Mouse (Mus musculus): ENCODE data around the gene Pbx1.
"Not testable (repeated sequence)": the region's sequence is repeated elsewhere in the genome, so short reads cannot be mapped to it uniquely, and the experiment has no call there.

Gene Pbx1

DNA sequence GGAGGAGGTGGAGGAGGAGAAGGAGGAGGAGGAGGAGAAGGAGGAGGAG lies at the start of gene Pbx1:
Gene Pbx1, minus strand, starts transcription at position 39 of the 49 bp plus-strand sequence.
- DNase-seq: not testable (repeated sequence)

DNA sequence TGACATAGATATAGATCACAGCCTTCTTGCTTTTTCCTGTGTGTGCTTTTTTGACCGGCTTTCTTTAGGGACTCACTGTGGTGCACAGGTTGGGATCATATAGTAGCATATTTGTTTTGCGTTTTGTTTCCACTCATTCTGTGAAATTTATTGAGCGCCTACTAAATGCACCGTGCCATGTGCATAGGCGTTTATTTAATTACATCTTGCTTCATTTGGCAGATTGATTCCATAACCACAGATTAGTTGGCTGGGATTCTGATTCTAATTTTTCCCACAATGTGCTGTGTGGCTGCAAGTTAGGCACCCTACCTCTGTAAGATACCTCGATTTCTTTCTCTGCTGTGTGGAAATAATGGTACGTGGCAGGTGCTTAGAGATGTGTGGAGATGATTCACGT lies 47.6 kb upstream of the Pbx1 start:
- no peak for DNase-seq

DNA sequence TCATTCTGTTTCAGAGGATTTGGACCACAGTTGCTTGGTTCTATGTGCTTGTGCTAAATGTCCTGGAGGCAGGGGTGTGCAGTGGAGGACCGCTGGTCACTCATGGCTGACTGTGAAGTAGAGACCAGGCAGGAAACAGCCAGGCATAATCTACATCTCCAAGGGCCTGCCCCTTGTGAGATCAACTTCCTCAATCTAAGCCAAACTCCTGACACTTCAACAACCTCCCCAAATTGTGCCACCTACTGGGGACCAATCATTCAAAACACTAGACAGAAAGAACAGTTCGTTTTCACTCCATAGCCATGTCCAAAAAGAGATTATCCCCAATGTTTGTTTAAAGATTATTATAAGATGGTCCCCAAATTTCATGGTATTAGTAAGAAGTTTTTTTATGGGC lies 46.8 kb upstream of the Pbx1 start:
- DNase-seq: no peak

DNA sequence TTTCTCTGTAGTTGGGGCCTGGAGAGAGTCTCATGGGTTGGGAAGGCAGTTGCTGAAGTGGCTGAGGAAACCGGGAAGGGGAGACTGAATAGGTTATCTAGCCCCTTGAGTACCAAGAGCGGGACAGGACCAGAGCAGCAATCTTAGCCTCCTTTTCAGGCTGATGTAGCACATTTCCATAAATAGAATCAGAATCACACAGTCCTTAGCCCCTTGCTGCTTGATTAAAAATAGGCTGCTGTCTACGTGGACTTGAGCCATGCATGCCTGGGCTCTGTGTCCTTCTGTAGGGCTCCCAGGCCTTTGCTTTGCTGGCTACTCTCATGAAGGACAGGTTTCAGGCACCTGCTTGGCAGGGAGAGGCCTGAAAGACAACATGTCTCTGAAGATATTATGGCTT lies 44.8 kb upstream of the Pbx1 start:
- no peak for DNase-seq

DNA sequence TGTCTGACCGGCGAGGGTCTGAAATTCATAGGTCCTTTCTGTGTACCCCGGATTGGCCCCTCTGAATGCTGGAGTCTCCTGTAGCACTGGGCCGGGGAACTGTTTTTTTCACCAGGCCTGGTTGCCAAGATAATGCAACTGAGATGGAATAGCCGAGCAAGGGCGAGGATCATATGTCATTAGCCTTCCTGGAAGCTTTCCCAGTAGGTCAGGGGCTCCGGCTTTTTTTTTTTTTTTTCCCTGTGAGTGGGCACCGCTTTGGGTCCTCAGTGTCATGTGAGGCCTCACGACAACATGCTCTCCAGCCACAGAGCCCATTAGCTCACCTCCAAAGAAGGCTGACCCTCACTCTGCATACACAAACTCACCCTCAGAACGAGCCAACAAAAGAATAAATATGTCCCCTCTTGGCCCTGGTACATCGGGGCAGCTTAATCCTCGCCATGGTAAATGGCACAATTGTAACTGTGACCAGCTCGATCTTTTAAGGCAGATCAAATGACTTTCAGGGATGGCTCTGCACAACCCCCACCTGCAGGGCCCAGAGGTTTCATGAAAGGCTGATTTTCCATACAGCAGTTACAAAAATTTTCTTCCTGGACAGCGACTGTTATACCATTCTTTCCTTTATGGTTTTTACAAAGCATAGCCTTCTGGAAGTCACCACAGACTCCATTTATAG lies 44.3 kb upstream of the Pbx1 start:
- DNase-seq: no peak

DNA sequence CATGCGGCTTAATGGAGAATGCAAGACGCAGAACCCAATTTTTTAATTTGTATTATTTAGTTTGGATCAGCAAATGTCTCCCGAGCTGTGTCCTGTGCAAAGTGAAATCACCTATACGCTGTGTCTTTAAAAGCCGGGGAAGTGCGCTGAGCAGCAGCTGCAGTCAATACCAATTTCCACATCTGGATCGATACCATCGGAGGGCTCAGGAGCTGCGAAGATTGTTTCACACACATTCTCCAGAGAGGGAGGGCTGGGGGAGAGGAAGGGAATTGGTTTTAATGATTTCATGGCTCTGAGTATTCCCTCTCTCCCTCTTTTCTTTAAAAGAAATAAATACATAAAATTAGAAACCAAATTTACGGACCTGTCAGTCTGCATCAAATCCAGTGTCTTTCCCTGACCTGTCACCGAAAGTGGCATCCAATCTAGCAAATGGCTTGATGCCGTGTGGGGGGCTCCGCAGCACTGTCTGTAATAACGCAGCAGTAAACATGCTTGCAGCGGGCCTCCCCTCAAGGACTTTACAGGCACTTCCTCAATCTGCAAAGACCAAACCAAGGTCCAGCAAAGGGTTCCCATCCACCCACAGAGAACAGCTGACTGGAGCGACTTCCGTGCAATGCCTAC lies 43.6 kb upstream of the Pbx1 start:
- no peak for DNase-seq

DNA sequence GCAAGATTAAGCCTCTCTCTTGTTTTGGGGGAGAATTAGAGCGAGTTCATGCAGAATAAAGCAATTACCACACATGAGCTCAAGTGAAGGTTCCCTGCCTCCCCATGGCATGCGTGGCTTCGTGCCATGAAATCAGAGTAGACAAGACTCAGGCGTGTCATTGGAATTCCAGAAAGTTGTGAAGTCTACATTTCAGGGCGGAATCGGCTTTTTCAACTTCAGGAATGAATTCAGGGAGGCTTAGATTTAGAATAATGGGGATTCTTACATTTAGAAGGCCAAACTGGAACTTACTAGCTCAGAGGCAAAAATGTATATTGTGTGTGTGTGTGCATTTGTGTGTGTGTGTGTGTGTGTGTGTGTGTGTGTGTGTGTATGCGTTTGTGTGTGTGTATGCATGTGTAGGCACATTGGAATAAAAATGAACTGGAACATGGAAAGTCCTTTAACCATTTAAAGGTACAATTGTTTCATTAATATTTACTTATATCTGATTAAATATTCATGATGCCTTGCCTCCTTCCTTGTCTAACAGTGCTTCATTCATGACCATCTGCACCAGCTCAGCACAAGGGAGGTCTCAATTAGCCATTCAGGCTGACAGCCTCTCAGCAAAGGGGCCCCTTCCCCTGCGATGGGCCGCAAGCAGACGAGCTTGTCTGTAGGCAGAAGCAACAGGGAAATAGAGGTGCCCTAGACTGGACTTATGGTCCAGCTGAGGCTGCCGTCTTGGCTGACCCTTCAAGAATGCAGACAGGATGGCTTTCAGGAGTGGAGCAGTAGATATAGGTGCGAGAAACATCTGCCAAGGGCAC lies 41.4 kb upstream of the Pbx1 start:
- DNase-seq: no peak

DNA sequence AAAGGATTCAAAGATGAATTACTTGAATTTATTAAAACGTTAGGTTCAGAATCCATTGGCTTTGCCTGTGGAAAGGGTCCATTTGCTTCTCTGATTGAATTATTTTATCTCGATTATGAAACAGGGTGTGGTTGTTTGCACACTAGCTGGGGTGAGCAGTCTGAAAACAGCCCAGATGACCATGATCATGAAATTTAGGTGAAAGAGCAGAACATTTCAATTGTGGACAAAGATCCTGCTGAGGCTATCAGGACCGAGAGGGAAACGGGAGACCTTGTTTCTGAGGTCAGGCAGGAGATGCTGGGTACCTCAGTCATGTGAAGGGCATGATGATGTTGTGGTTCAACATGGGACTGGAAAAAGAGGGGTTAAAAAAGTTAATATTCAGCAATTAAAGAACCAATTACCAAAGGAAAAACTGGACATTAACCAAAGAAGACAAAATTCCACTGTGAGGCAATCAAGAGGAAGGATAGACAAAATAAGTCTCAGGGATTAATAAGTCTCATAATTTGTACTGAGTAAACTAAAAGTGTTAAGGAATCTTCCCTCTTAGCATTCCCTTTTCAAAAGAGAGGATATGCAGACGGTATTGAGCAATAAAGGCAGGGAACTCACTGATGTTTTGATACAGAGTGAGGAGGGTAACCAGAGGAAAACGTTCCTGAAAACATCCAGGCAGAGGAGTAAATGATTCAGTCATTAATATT lies 40.6 kb upstream of the Pbx1 start:
- peak; percentile 25 for DNase-seq

DNA sequence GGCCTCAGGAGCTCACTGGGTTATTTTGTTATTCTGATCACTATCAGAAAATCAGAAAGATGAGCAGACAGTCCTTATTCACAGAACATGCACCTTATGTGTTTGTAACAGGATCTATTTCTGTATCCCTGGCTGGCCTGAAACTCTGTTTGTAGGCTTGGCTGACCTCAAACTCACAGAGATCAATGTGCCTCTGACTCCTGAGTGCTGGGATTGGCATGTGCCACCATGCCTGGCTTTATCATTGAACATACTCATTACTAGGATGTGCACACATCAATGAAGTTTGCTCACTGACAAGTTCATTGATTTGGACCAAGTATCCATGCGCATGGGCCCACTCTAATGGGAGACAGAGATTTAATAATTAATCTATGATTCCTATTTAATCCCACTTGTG lies 27.4 kb upstream of the Pbx1 start:
- DNase-seq: no peak

DNA sequence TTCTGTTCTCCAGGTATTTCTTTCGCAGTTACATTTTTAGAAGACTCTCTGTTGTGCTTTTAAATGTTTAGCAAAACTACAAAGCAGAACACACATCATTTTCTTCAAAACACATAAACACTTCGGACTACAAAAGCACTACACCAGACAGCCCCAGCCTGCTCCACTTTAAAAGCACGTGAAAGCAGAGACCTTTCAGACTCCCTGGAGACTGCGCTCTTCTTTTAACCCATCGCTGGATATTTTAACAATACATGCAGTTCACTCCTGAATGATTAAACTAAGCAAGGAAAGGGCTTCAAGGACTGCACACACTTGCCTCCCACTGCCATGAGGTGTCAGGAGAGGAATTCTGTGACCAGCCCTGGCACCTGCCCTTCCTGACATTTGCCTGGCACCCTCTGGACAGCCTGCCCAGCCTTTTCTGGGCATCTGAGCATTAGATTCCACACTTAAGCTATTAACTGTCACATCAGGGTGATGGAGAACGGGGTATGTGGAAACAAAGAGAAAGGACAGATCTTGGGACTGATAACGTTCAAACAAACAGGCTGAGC lies 25.2 kb upstream of the Pbx1 start:
- no peak for DNase-seq

DNA sequence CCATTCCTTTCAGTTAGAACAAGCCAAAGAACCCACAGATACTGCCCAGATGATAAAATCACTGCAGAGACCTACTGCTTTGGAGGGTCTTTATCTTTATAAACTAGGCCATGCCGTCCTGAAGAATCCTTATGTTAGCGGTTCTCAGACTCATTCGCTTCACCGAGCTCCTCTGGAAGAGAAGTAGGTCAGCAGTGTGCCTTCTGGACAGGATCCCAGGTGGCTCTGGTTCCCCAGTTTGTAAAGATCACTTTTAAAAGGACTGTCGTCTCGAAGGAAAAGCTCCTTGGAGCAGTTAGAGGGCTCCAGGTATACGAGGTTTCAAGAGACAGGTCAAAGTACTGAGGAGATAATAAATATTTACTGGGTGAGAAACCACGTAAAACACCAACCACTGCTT lies 23.1 kb upstream of the Pbx1 start:
- no peak for DNase-seq

DNA sequence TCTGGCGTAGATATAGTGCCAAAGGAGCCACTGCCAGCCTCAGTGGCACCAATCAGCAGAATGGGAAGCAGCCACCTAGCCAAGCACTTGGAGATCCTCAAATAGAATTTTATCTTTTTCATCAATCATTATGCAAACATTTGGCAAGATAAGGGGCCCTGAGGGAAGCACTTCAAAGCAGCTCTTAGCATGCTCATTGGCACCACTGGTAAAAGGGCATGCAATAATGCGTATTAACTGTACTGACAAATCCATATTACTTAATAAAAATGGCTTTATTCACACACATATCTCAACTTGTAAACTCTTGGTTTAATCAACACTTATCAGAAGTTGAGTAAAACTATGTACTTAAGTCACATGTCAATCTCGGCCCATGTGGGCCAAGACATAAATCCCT lies 1.6 kb upstream of the Pbx1 start:
- DNase-seq: no peak

DNA sequence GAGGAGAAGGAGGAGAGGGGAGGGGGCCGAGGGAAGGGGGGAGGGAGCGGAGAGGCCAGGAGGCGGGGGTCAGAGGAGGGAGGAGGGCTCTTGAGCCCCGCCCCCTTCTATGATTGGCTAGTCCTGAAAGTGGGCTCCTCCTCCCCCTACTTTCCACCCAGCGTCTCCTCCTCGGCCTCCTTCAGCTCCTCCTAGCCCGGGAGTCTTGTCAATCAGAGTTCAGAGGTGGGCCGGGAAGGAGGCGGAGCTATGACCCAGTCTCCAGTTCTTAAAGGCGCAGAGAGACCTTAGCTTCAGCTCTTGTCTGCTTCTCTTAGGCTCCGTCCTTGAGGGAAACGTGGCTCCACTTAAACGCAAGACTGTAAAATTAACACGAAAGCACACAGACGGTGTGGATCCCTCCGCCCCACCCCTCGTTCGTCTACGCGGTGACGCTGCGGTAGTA lies 233 bp upstream of the Pbx1 start:
- peak; percentile 99 for DNase-seq

DNA sequence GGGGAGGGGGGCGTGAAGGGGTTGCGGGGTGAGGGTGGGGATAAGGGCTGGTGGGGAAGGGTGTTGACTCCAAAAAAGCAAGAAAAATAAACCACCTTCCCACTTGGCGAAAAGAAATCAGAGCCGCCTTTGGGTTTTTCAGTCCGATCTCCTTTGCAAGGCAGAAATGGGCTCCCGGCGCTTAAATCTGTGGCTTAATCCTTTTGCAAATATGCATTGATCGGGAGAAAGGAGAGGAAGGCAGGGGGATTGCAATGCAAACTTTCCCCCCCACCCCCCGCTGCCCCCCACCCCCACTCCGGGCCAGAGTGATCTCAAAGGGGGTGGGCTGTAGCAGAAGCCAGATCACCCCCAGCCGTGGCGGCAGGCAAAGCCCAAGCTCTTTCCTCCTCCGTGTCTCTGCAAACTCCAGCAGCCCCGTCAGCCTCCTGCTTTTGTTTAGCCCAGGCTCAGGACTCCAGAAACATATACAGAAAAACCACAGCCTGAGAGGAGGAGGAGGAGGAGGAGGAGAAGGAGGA lies 299 bp downstream of the Pbx1 start:
- DNase-seq: peak; percentile 53

DNA sequence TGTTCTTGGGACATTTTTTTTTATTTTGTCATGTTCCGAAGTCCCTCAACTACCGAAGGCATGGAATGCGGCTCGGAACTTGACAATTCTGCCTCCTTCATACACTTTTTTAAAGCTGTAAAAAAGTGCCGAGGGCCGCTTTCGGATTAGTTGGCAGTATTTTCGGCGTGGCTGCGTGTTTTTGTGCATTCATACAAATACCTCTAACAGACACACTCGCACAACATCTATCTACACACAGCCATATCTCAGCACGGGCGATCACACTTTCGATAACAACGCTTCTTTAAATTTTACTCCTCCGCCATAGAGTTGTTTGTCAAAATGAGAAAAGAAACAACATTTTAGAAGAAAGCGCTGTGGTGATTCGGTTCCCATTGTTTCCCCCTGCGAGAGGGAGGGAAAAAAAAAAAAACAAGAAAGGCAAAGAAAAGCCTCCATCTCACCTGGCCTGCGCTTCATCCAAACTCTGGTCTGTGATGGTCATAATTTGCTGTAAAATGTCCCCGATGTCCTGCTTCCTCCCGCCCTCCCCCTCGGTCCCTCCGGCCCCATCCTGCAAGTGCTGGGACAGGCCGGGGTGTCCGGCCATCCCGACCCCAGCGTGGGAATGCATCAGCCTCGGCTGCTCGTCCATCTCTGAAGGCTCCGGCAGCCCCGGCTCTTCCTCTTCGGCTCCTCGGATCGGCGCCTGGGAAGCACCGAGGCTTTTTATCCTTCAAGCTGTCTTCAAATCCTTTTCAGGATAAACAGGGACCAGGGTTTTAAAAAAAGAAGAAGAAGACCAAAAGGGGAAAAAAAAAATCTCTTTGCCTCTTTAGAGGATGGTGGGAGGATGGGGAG lies 981 bp downstream of the Pbx1 start:
- DNase-seq: no peak

DNA sequence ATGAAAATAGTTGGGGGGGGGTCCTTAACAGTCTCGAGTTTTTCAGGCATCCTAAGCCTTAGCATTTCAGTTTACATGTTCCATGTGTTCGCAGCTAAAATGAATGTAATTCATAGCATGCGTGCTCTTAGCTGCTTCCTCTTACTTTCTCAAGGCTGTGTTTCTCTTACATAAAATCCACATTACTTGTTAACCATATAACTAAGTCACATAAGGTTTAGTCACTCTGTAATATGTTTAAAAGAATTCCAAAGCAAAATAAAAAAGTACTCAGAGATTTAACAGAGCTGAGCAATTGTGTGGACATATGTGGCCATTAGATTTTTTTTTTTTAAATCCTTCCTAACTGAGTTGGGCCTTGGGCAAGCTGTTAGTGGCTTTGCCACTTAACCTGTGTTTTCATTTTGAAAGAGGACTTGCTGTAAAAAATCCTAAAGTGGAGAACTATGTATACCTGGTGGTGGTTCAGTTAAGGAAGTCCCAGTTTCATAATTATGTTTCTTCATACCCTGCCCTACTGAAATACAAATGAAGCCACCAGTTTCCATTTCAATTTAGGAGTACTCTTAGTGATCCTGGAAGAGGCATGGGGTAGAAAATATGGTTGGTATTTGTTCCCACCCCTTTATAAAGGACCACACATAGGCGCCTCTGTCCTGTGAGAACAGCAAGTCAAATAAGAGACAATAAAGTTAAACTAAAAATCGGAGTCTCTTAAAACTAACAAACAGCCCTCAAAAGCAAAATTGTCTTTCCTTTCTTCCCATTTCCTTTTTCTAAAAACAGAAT lies 2.0 kb downstream of the Pbx1 start:
- no peak for DNase-seq

DNA sequence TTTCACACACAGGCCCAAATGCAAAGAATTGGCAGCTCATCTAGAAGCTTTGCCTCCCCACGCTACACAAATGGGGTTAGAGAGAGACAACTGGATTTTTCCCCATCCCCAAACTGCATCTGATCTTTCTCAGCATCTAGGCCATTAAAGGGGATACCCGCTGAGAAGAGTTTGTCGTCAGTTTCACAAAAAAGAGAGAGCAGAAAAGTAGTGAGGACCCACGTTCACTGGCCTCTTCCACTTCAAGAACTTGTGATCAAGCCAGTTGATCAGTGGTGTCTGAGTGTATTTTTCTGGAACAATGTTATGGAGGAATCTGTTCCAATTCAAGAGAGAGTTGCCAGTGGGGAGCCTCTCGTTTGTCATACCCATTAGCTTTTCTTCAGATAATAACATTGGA lies 2.7 kb downstream of the Pbx1 start:
- DNase-seq: no peak

DNA sequence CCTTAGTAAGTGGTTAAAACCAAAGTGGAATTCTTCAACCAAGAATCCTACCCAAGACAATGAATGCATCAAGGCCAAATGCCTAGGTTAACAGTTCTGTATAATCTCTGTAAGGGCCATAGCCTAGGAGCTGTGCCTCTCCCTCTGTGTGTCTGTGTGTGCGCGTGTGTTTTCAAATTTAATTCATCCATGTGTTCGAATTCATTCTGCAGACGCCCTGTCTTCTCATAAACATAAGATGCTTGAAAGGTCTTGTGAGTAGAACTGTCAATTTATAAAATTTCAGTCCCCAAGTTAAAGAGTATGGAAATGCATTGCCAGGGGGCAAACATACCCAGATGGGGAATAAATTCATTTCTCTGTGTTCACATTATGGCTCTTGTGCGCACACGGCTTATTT lies 3.8 kb downstream of the Pbx1 start:
- no peak for DNase-seq

DNA sequence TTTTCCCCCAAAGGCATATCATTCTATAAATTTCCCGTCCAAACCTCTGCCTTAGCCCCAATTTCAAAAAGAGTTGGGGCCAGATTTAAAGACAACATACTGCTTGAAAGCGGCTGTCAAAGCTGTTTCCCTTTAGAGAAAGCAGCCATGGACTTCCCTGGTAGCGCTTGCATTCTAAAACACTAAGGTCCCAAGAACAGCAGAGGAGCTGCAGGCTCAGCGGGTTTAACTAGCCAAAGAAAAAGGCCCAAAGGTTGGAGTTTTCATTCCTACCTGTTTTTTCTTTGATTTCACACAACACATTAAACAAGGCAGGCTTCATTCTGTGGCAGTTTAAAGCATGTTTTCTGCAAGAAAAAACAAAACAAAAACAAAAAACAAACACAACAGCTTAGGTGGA lies 4.5 kb downstream of the Pbx1 start:
- peak; percentile 54 for DNase-seq

DNA sequence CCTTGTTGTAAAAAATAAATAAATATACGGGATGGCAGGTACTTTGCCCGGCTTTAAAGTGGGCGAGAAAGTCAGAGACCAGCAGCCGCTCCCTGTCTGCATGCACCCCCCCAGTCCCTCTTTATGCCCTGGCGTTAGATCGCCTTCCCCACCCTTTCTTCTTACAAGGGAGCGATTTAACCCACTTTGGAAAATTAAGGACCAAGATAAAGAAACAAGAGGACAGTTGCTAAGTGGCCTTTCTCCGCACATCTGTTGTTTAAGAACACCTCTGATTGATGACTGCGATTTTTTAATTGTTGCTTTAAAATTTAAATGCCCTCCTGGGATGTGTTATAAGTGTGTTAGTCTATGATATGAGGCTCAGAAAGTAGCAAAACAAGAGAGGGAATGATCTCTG lies 5.2 kb downstream of the Pbx1 start:
- DNase-seq: no peak

DNA sequence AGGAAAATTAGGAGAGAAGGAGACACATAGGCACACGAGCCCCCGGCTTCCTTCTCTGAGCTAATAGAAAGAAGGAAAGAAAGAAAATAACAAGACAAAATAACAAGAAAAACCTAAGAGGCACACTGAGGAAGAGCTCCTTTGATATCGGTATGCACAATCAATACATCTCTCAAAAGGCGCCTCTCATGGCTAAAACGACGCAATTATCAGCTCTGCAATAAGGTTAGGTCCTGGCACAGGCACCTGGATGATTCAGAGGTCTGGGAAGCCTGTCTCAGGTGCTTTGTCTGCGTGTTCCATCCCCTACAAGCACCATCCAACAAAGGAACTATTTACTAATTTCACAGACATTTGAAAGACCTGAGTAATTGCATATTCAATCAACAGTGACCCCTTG lies 5.8 kb downstream of the Pbx1 start:
- DNase-seq: no peak

Measured in kidney, adult 9 months (tissue).